Mouse (Mus musculus) megakaryocyte, embryonic 14.5 days (primary cell): ENCODE measurements at regions not wholly inside any gene's neighbourhood (a gene's known extent, or its start where the extent isn't known, plus 50 kb on each side); places are given as distances from the start of the nearest gene placed in this dataset.

ENCODE experiments used
- FLI1 ChIP-seq: IDR thresholded peaks from 2 replicates; pipeline ENCODE4 v1.6.1; 2012; ENCODE audit warnings: low read length, inconsistent platforms, mixed read lengths
- GATA1 ChIP-seq: IDR thresholded peaks from 3 replicates; pipeline ENCODE4 v1.6.1; 2012; ENCODE audit warnings: mixed read lengths, low read length, inconsistent platforms, borderline replicate concordance

GRCm38 (mm10) chr7:66478106-66478505, 50.8 kb upstream of the Aldh1a3 start:
- TF ChIP-seq GATA1 (no peak), FLI1 (no peak)
